Mouse (Mus musculus) hindbrain, postnatal 0 days (tissue): ENCODE measurements at regions not wholly inside any gene's neighbourhood (a gene's known extent, or its start where the extent isn't known, plus 50 kb on each side); places are given as distances from the start of the nearest gene placed in this dataset.

ENCODE experiments used
- ATAC-seq: fragments of 200-750 bp; cut with Nextera tagmentation; 2 replicates; pipeline ENCODE4 v1.8.0; 2017; ENCODE audit warnings: mild to moderate bottlenecking, moderate TSS enrichment, moderate library complexity
- DNase-seq: peaks from one replicate; pipeline ENCODE4 v3.0.0-alpha.2; 2015; ENCODE audit warnings: low spot score
- H3K27ac ChIP-seq: fragments of 300-500 bp; sonication (generic); 2 replicates; pipeline ENCODE4 v1.5.1; 2014; ENCODE audit warnings: mild to moderate bottlenecking
- H3K27me3 ChIP-seq: fragments of 300-500 bp; sonication (generic); 2 replicates; pipeline ENCODE4 v1.6.1; 2014; ENCODE audit warnings: low read length, mixed read lengths; ENCODE audit not compliant: insufficient read depth
- H3K36me3 ChIP-seq: fragments of 300-500 bp; sonication (generic); 2 replicates; pipeline ENCODE4 v1.6.1; 2014; ENCODE audit warnings: low read length, mixed read lengths; ENCODE audit not compliant: insufficient read depth
- H3K4me1 ChIP-seq: fragments of 300-500 bp; sonication (generic); 2 replicates; pipeline ENCODE4 v1.6.1; 2014; ENCODE audit warnings: antibody characterized with exemption, low read length, mixed read lengths; ENCODE audit not compliant: insufficient read depth
- H3K4me2 ChIP-seq: fragments of 300-500 bp; sonication (generic); 2 replicates; pipeline ENCODE4 v1.6.1; 2014; ENCODE audit warnings: low read depth, mild to moderate bottlenecking, low read length, moderate library complexity, mixed read lengths
- H3K4me3 ChIP-seq: fragments of 300-500 bp; sonication (generic); 2 replicates; pipeline ENCODE4 v1.5.1; 2014; ENCODE audit warnings: low read length
- H3K9ac ChIP-seq: fragments of 300-500 bp; sonication (generic); replicated peaks from 2 replicates; pipeline ENCODE4 v1.6.1; 2014; ENCODE audit warnings: mild to moderate bottlenecking, low read length, moderate library complexity, mixed read lengths
- H3K9me3 ChIP-seq: fragments of 300-500 bp; sonication (generic); 2 replicates; pipeline ENCODE4 v1.6.1; 2016; ENCODE audit warnings: low read length, mixed read lengths
- CTCF ChIP-seq: IDR thresholded peaks from 2 replicates; pipeline ENCODE4 v1.5.1; 2016; ENCODE audit warnings: antibody characterized with exemption, control low read depth, low read depth
- WGBS: fragments of 180-500 bp; shearing (Covaris S2); extraction: QIAGEN DNeasy Blood & Tissue Kit; methylation state at CpG from one replicate; pipeline ENCODE4 v1.1.7; 2014; 5-methylcytosine and 5-hydroxymethylcytosine counted together

DNA sequence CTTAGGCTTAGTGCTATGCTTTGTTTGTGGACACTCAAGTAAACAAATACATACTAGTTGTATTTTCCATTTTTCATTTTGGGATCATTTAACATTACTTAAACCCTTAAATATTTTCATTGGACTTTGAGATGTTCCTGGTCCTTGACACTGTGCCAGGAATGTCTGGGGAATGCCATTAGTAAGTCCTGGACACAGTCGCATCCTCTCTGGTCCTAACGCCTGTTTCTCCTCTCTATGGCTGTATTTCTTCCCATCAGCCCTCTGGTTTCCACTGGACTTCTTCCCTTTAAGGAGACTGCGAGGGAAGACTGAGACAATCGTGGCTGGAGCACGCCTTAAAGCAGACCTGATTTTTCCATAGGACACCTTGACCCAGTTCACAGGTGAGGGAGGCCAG is 96.8 kb upstream of the Galnt15 start:
- 90% methylated on average over 5 of the region's 5 CpGs for WGBS
- Histone ChIP-seq H3K27ac (no peak overlapping the region), H3K36me3 (no peaks in the 10 kb centered on the region), H3K4me1 (peaks cover 9% of the 10 kb centered on the region; the same call in 1 of the 2 replicates), H3K4me3 (no peak overlapping the region), H3K9me3 (no peaks in the 10 kb centered on the region), H3K27me3 (no peaks in the 10 kb centered on the region), H3K4me2 (no peak overlapping the region), H3K9ac (no peak overlapping the region)
- no peak for TF ChIP-seq CTCF
- DNase-seq (no peak), ATAC-seq (no peak)

DNA sequence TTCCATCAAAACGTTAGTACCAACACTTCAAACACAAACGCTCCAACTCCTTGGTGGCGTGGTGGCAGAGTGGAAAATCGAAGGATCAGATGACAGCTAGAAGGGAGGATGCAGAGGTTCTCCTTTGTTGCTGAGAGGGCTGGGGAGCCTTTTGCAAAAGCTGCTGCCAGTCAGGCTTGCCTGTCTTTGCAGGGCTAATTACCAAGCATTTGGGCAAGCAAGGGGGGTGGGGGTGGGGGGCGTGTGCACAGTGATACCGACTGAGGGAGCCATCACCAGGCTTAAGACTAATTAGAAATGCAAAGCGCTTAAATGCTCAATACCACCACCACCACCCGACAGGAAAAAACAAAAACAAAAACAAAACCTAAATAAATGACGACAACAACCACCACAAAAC is 95.3 kb upstream of the Galnt15 start:
- H3K4me3 ChIP-seq = peak overlapping the region; percentile 33
- H3K27me3 ChIP-seq = no peaks in the 10 kb centered on the region
- DNase-seq = peak; percentile 68
- H3K9me3 ChIP-seq = 0 out of 2 replicates have a peak, but pooled peaks cover 3% of the 10 kb centered on the region
- peak overlapping the region; percentile 33 for H3K9ac ChIP-seq
- under 1% methylated on average over 9 of the region's 9 CpGs for WGBS
- no peaks in the 10 kb centered on the region for H3K36me3 ChIP-seq
- peak; percentile 5; the same call in 1 of the 2 replicates for TF ChIP-seq CTCF
- peak; percentile 80 for ATAC-seq
- peaks cover 9% of the 10 kb centered on the region; the same call in 1 of the 2 replicates for H3K4me1 ChIP-seq
- H3K27ac ChIP-seq = peak overlapping the region; percentile 91
- H3K4me2 ChIP-seq = peak overlapping the region; percentile 60

DNA sequence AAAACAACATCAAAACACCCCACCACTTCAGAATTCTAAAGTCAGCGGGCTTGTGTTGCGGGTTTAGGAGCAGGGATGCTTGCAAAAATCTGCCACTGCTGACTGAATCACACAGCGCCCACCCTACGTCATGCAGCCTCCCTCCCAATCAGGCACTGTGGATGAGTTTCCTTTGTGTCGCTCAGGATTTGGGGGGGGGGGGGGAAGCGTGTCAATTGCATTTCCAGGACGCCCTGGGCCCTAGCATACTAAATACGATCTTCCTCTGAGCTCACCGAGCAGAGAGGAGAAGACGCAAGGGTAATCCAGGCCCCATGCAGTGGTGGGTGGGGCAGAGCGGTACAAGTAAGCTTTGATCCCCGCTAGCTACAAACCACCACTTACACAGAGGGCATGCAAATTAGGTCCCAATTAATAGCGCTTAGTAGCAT is 94.9 kb upstream of the Galnt15 start:
- peaks cover 9% of the 10 kb centered on the region; the same call in 1 of the 2 replicates for H3K4me1 ChIP-seq
- TF ChIP-seq CTCF = no peak
- whole genome bisulfite sequencing = 1% methylated on average over 13 of the region's 13 CpGs
- peak overlapping the region; percentile 91 for H3K27ac ChIP-seq
- peak overlapping the region; percentile 60 for H3K4me2 ChIP-seq
- ATAC-seq (peak; percentile 96), DNase-seq (peak; percentile 90)
- H3K9me3 ChIP-seq = 0 out of 2 replicates have a peak, but pooled peaks cover 3% of the 10 kb centered on the region
- peak overlapping the region; percentile 33 for H3K9ac ChIP-seq
- H3K36me3 ChIP-seq = no peaks in the 10 kb centered on the region
- H3K4me3 ChIP-seq = peak overlapping the region; percentile 33
- H3K27me3 ChIP-seq = no peaks in the 10 kb centered on the region

DNA sequence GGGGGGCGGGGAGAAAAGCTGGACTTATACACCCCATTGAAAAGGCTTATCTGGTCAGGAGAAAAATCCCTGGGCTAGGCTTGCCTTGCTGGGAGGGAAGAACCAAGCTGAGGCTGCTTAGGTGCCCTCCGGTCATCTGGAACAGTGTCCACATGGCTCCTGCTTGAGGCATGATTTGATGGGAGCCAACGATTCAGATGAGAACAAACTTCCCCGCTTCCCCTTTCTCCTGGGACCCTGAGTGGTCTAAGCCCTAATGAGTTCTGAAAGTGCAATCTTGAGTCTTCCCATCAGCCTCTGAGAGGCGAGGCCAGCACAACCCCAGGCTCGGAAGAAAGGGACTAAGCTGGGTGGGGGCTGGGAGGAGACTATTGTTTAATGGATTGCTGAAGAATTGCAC is 94.5 kb upstream of the Galnt15 start:
- no peak for TF ChIP-seq CTCF
- Histone ChIP-seq H3K9ac (peak overlapping the region; percentile 33), H3K4me1 (peaks cover 9% of the 10 kb centered on the region; the same call in 1 of the 2 replicates), H3K4me3 (peak overlapping the region; percentile 33), H3K27ac (peak overlapping the region; percentile 91), H3K9me3 (0 out of 2 replicates have a peak, but pooled peaks cover 3% of the 10 kb centered on the region), H3K4me2 (peak overlapping the region; percentile 60), H3K27me3 (no peaks in the 10 kb centered on the region), H3K36me3 (no peaks in the 10 kb centered on the region)
- peak; percentile 73 for DNase-seq
- under 1% methylated on average over 5 of the region's 6 CpGs for WGBS
- peak; percentile 70 for ATAC-seq

DNA sequence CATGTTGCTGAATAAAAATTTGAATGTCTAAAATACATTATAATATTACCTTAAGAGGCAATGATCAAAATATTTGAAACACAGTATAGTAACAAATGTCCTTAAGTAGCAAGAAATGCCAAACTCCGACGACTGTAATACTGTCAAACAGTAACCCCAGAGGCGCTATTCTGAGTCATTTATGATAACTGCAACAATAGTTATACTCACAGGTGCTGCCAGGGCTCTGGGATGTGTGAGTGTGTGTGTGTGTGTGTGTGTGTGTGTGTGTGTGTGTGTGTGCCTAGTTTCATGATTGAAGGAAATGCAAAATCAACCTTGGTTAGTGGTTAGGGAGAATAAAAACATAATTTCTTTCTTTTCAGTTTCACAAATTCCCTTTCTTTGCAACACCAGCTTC is 94.0 kb upstream of the Galnt15 start:
- WGBS = 12% methylated on average over 3 of the region's 3 CpGs
- ATAC-seq (no peak), DNase-seq (no peak)
- Histone ChIP-seq H3K9me3 (0 out of 2 replicates have a peak, but pooled peaks cover 3% of the 10 kb centered on the region), H3K27me3 (no peaks in the 10 kb centered on the region), H3K36me3 (no peaks in the 10 kb centered on the region), H3K4me1 (peaks cover 9% of the 10 kb centered on the region; the same call in 1 of the 2 replicates), H3K4me3 (no peak overlapping the region), H3K4me2 (peak overlapping the region; percentile 60), H3K9ac (peak overlapping the region; percentile 33; the same call in 1 of the 2 replicates), H3K27ac (peak overlapping the region; percentile 91)
- TF ChIP-seq CTCF = no peak

DNA sequence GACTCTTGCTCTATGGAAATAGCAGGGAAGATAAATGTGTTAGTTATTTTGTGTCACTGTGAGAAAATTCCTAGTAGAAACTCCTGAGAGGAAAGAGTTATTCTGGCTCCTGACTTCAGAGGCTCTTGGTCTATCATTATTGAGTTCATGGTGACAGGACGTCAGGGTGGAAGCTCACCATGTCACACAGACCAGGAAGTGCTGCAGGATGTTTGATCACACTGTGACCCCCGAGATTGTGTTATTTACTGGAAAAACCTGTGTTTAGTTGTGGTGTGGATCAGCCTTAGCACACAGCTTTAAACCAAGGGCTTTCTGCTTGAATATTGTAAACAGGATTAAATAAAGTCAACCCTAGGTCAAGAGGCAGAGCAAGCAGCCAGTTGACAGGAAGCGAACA is 93.4 kb upstream of the Galnt15 start:
- no peak for TF ChIP-seq CTCF
- H3K27me3 ChIP-seq = no peaks in the 10 kb centered on the region
- no peak overlapping the region for H3K4me3 ChIP-seq
- H3K36me3 ChIP-seq = no peaks in the 10 kb centered on the region
- H3K4me1 ChIP-seq = peaks cover 7% of the 10 kb centered on the region; the same call in 1 of the 2 replicates
- 0 out of 2 replicates have a peak, but pooled peaks cover 3% of the 10 kb centered on the region for H3K9me3 ChIP-seq
- no peak overlapping the region for H3K9ac ChIP-seq
- DNase-seq = no peak
- WGBS = 64% methylated on average over 3 of the region's 3 CpGs
- ATAC-seq = no peak
- peak overlapping the region; percentile 91 for H3K27ac ChIP-seq
- no peak overlapping the region for H3K4me2 ChIP-seq

DNA sequence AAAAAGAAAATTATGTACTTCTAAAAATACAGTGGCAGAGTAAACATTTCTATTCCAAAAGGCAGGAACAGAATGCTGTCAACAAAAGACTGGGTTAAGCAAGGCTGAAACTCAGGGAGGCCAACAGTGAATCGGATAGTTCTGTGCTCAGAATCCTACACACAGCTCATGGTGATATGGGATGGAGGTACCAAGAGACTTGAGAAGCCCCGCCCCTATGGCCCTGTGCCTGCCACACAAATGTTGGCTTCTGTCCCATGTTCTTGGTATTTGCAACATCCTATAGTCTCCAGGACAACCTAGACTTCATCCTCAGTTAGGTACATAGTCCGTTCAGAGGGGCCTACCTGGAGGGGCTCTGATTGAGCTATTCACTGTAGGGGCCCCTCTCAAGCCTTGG is 92.2 kb upstream of the Galnt15 start:
- WGBS = 86% methylated on average over 3 of the region's 3 CpGs
- ATAC-seq (no peak), DNase-seq (no peak)
- H3K36me3 ChIP-seq = no peaks in the 10 kb centered on the region
- H3K4me3 ChIP-seq = no peak overlapping the region
- no peak overlapping the region for H3K9ac ChIP-seq
- H3K4me2 ChIP-seq = no peak overlapping the region
- H3K4me1 ChIP-seq = 0 out of 2 replicates have a peak, but pooled peaks cover 5% of the 10 kb centered on the region
- 0 out of 2 replicates have a peak, but pooled peaks cover 3% of the 10 kb centered on the region for H3K9me3 ChIP-seq
- H3K27ac ChIP-seq = no peak overlapping the region
- TF ChIP-seq CTCF = no peak
- H3K27me3 ChIP-seq = no peaks in the 10 kb centered on the region
